Mouse (Mus musculus) hindbrain, embryonic 12.5 days (tissue): Measurements from ENCODE around the gene 1700040F15Rik. TPM values are rescaled to one million over a fixed set of nuclear protein-coding genes. Genes with fewer than 3 reads are reported as not detected.
"Not testable (repeated sequence)": the region's sequence is repeated elsewhere in the genome, so short reads cannot be mapped to it uniquely, and the experiment has no call there.

Experiments used
- ATAC-seq: fragments of 200-750 bp; cut with Nextera tagmentation; 2 replicates; pipeline ENCODE4 v1.8.0; 2017; ENCODE audit warnings: moderate TSS enrichment; ENCODE audit not compliant: low FRiP score
- H3K27ac ChIP-seq: fragments of 300-500 bp; sonication (generic); 2 replicates; pipeline ENCODE4 v1.5.1; 2016; ENCODE audit warnings: mild to moderate bottlenecking
- H3K27me3 ChIP-seq: fragments of 300-500 bp; sonication (generic); 2 replicates; pipeline ENCODE4 v1.6.1; 2016; ENCODE audit warnings: mild to moderate bottlenecking
- H3K36me3 ChIP-seq: fragments of 300-500 bp; sonication (generic); 2 replicates; pipeline ENCODE4 v1.6.1; 2016; ENCODE audit warnings: mild to moderate bottlenecking
- H3K4me1 ChIP-seq: fragments of 300-500 bp; sonication (generic); 2 replicates; pipeline ENCODE4 v1.6.1; 2016
- H3K4me2 ChIP-seq: fragments of 300-500 bp; sonication (generic); replicated peaks from 2 replicates; pipeline ENCODE4 v1.6.1; 2016; ENCODE audit warnings: mild to moderate bottlenecking
- H3K4me3 ChIP-seq: fragments of 300-500 bp; sonication (generic); 2 replicates; pipeline ENCODE4 v1.5.1; 2016; ENCODE audit warnings: mild to moderate bottlenecking
- H3K9ac ChIP-seq: fragments of 300-500 bp; sonication (generic); 2 replicates; pipeline ENCODE4 v1.6.1; 2016; ENCODE audit warnings: mild to moderate bottlenecking, moderate library complexity
- H3K9me3 ChIP-seq: fragments of 300-500 bp; sonication (generic); replicated peaks from 2 replicates; pipeline ENCODE4 v1.6.1; 2016; ENCODE audit warnings: mild to moderate bottlenecking
- WGBS: fragments of 180-500 bp; shearing (Covaris S2); methylation state at CpG from one replicate; pipeline ENCODE4 v1.1.7; 2016; 5-methylcytosine and 5-hydroxymethylcytosine counted together
- polyA plus RNA-seq: library from polyadenylated mRNA; unstranded; fragments of >200 nt; fragmentation: Nextera tagmentation; extraction: Ambion mirVana; gene quantifications from 2 replicates; pipeline ENCODE4 v1.2.1, GENCODE M21; 2016

1700040F15Rik gene
- polyA plus RNA-seq: not detected in 2 replicates

DNA sequence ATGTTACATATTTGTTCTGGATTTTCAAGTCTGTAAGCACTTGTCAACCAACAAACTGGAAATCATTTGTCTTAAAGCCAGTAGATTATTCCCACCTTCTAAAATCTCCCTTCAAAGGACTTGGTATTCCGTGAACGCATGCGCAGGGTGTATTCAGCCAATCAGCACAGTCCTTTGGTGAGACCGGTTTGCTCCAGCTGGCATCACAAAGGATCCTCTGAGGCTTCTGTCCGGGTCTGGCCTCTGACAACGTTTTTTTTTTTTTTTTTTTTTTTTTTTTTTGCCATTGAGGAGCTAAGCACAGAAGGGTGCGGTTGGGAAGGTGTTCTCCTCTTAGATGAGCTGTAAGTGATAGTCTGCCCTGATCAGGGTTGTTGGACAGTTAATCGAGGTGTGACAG, at the start of gene 1700040F15Rik:
TSS of gene 1700040F15Rik (plus strand) at position 301 of the 400 bp plus-strand sequence.
- not testable (repeated sequence) for H3K4me2 ChIP-seq

More for the DNA sequence above, at the start of gene 1700040F15Rik:
- not testable (repeated sequence) for H3K4me1 ChIP-seq, H3K36me3 ChIP-seq, H3K27ac ChIP-seq, H3K9ac ChIP-seq, ATAC-seq, H3K9me3 ChIP-seq, H3K27me3 ChIP-seq, H3K4me3 ChIP-seq
- no CpG with 5 or more reads among the region's 8 CpGs for WGBS
